Mouse (Mus musculus): Measurements from ENCODE around the gene Slc38a1. TPM values are rescaled to one million over a fixed set of nuclear protein-coding genes. Genes with fewer than 3 reads are reported as not detected.
A peak's percentile ranks its signal among the peaks of the same experiment; 100 is the strongest.

Gene Slc38a1
- 186 TPM in 1 of 2 replicates, not detected in the other for polyA plus RNA-seq (2012; ENCODE audit: insufficient read depth, insufficient read length, low replicate concordance, missing spikeins)

DNA sequence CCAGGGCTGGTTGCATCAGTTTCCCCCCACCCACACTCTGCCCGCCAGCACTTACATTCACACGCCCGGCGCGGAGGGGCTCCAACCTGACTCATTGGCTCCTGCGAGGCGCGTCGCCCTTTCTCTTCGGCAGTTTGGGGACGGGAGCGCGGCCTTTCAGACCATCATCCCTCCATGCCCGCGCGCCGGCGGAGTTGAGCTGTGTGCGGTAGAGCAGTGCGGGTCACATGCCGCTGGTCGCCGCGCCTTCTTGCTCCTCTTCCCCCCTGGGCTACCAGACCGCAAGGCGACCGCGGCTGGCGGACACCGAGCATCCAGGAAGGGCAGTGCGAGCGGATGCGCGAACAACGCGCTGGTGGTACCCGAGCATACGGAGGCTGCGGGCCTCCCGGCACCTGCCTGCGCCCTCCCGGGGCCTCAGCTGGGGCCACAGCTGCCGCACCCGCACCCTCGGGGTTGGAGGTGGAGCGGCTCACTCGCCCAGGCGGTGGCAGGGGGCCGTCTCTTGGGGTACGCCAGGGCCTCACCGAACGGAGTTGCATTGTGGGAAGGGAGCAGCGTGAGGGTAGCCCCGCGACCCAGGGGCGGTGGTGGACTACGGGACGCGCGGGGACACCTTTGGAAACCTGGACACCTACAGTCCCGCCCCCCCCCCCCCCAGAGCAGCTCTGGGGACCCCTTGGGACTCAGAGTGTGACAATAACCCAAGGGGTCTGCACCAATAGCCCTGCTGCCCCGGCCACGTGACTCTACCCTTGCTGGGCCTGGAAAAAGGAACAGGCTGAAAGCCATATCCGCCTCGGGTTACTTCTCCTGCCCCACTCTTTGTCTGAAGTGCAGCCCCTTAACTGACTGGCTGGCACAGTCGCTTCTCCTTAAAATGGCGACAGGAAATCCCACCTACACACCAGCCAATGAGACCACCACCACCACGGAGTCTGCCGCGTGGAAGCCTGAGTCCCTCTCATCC is at the start of gene Slc38a1:
TSS of gene Slc38a1 (minus strand) at position 478 of the 970 bp plus-strand sequence.
- Histone ChIP-seq H3K27ac (ENCODE audit: insufficient read depth, low read depth, low read length) (peak within 1 kb of the TSS; percentile 97), H3K4me3 (ENCODE audit: insufficient read depth, low read depth, low read length) (peak within 1 kb of the TSS; percentile 79), H3K4me1 (ENCODE audit: control insufficient read depth, insufficient read depth, low read length) (peaks cover 16% of the 10 kb centered on the region)
- no peak for TF ChIP-seq CTCF (IDR thresholded peaks at IDR 0.05; ENCODE audit: insufficient read depth, low read depth, low read length)
- no peak; the same call in none of the 2 replicates for TF ChIP-seq POLR2A (IDR thresholded peaks at IDR 0.05; ENCODE audit: insufficient read depth, low read depth, low read length)
- under 1% methylated on average over 69 of the region's 70 CpGs for WGBS

DNA sequence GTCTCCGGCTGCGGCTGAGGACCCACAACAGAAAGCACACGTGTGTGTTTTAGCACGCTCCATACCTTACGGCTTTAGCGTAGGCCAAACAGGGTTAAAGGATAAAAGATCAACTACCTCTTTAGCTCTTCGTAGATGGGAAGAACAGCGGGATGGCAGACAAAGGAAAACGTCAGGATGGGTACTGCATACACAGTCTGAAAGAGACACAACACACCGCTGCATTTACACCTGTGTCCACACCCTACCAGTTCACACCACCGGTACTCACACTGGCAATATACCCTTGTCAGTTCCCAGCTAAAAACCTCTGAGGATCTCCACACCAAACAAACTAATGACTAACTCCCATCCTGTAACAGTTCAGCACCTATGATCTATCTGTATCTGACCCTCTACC is 49.7 kb upstream of the Slc38a1 start:
- 86% methylated on average over 11 of the region's 11 CpGs for WGBS
- Histone ChIP-seq H3K27ac (ENCODE audit: insufficient read depth, low read depth, low read length) (no peak overlapping the region), H3K4me3 (ENCODE audit: insufficient read depth, low read depth, low read length) (no peak overlapping the region), H3K4me1 (ENCODE audit: control insufficient read depth, insufficient read depth, low read length) (peaks cover 6% of the 10 kb centered on the region; the same call in 1 of the 2 replicates)
- TF ChIP-seq CTCF (IDR thresholded peaks at IDR 0.05; ENCODE audit: insufficient read depth, low read depth, low read length) (no peak), POLR2A (IDR thresholded peaks at IDR 0.05; ENCODE audit: insufficient read depth, low read depth, low read length) (no peak)

DNA sequence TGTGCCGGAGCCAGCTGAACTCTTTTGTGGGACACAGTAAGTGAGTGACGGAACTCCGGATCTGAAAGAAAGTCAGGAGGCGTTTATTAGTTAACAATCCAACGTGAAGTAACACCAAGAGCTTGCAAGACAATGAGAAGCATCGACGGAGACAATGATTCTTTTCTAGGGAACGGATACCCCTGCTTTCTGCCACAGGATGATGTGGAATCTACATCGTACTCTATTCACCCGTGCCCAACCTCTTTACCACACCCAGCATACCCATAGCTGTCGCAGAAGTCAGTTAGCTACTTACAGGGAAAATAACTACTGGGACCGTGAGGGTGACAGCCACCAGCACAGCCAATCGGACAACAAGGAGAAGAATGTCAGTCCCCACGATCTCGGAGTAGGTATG is 48.7 kb upstream of the Slc38a1 start:
- Histone ChIP-seq H3K4me3 (ENCODE audit: insufficient read depth, low read depth, low read length) (no peak overlapping the region), H3K4me1 (ENCODE audit: control insufficient read depth, insufficient read depth, low read length) (peaks cover 6% of the 10 kb centered on the region; the same call in 1 of the 2 replicates), H3K27ac (ENCODE audit: insufficient read depth, low read depth, low read length) (no peak overlapping the region)
- TF ChIP-seq POLR2A (IDR thresholded peaks at IDR 0.05; ENCODE audit: insufficient read depth, low read depth, low read length), result no peak
- TF ChIP-seq CTCF (IDR thresholded peaks at IDR 0.05; ENCODE audit: insufficient read depth, low read depth, low read length), result no peak
- 85% methylated on average over 15 of the region's 15 CpGs for WGBS

DNA sequence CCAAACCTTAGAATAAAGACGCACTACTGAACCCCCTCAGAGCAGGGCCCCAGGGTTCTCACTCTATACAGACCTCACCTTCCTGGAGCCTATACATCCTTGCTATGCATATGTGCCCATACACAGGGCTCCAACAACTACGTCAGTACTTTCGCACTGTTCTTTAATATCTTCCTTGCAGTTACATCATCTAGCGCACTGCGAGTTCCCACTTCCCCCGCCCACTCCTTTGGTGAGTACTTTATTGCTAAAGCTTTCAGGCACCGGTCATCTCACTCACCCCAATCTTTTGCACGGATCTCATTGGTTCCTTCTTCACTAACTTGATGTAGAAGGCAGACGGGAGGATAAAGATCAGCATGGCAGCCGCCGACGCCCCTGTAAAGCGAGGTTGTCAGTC is 48.1 kb upstream of the Slc38a1 start:
- TF ChIP-seq CTCF (IDR thresholded peaks at IDR 0.05; ENCODE audit: insufficient read depth, low read depth, low read length) (no peak), POLR2A (IDR thresholded peaks at IDR 0.05; ENCODE audit: insufficient read depth, low read depth, low read length) (no peak)
- Histone ChIP-seq H3K4me1 (ENCODE audit: control insufficient read depth, insufficient read depth, low read length) (peaks cover 6% of the 10 kb centered on the region; the same call in 1 of the 2 replicates), H3K4me3 (ENCODE audit: insufficient read depth, low read depth, low read length) (no peak overlapping the region), H3K27ac (ENCODE audit: insufficient read depth, low read depth, low read length) (no peak overlapping the region)
- WGBS, result 79% methylated on average over 13 of the region's 13 CpGs

DNA sequence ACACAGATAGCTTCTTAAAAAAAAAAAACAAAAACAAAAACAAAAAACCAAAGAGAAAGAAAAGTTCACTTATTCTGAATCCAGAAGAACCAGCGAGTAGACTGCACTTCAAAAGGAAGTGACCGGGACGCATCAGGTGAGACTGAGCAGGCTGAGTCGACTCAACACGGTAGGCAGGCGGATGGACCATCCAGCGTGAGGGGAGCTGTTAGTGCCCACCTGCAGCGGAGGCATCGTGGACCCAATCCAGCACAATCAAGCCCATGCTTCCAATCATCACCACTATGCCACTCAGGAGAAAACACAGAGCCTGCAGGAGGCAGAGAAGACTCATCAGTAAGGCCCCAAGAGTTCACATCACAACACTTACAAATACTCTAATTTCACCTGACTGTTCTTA is 47.2 kb upstream of the Slc38a1 start:
- whole genome bisulfite sequencing, result 88% methylated on average over 9 of the region's 9 CpGs

DNA sequence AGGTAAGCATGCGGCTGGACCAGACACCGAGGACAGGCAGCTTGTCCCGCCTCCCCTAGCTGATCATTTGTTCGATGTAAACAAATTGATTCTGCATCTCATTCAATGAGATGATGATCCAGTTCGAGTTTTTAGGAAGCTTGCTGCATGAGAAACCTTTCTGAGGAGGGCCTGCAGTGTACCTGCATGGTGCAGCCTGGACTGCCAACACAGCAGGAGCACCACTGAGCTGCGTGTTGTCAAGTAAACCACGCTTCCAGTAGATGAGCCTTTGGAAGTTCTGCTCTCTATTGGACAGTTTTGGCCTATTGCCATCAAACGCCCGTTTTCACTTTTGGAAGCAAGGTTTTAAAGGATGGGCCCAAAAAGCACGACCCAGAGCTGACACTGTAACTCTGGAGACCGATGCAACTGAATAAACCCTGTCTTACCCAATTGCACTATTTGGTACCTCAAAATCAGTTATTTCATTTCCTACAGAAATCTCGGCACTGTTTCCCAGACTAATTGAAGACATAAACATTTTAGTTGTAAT is 46.1 kb upstream of the Slc38a1 start:
- TF ChIP-seq CTCF (IDR thresholded peaks at IDR 0.05; ENCODE audit: insufficient read depth, low read depth, low read length), result no peak
- no peak for TF ChIP-seq POLR2A (IDR thresholded peaks at IDR 0.05; ENCODE audit: insufficient read depth, low read depth, low read length)
- Histone ChIP-seq H3K27ac (ENCODE audit: insufficient read depth, low read depth, low read length) (no peak overlapping the region), H3K4me3 (ENCODE audit: insufficient read depth, low read depth, low read length) (no peak overlapping the region), H3K4me1 (ENCODE audit: control insufficient read depth, insufficient read depth, low read length) (peaks cover 10% of the 10 kb centered on the region)
- WGBS, result 67% methylated on average over 12 of the region's 12 CpGs

More for the DNA sequence above, 47.2 kb upstream of the Slc38a1 start:
- Histone ChIP-seq H3K4me1 (ENCODE audit: control insufficient read depth, insufficient read depth, low read length) (peaks cover 6% of the 10 kb centered on the region; the same call in 1 of the 2 replicates), H3K27ac (ENCODE audit: insufficient read depth, low read depth, low read length) (no peak overlapping the region), H3K4me3 (ENCODE audit: insufficient read depth, low read depth, low read length) (no peak overlapping the region)
- no peak for TF ChIP-seq CTCF (IDR thresholded peaks at IDR 0.05; ENCODE audit: insufficient read depth, low read depth, low read length)
- TF ChIP-seq POLR2A (IDR thresholded peaks at IDR 0.05; ENCODE audit: insufficient read depth, low read depth, low read length), result no peak

DNA sequence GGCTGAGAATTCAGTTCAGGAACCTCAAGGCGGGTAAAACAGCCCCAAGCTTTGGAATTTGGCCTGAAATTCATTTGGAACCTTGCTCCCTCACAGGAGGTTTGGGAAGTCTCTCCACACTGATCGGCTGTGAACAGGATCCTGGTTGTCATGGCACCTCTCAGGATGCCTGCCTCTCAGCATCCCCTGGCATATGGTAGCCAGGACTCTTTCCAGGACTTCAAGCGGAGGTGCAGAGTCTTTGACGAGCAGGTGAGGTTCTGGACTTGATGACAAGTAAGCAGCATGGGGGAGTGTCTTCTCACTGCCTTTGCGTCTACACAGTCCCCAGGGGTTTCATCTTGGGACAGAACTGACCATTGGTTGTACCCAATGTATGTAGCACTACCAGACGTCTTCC is 45.3 kb upstream of the Slc38a1 start:
- WGBS, result 81% methylated on average over 6 of the region's 6 CpGs
- H3K27ac ChIP-seq (ENCODE audit: insufficient read depth, low read depth, low read length), result no peak overlapping the region
- peaks cover 5% of the 10 kb centered on the region; the same call in 1 of the 2 replicates for H3K4me1 ChIP-seq (ENCODE audit: control insufficient read depth, insufficient read depth, low read length)
- no peak overlapping the region for H3K4me3 ChIP-seq (ENCODE audit: insufficient read depth, low read depth, low read length)
- TF ChIP-seq POLR2A (IDR thresholded peaks at IDR 0.05; ENCODE audit: insufficient read depth, low read depth, low read length), result no peak
- no peak for TF ChIP-seq CTCF (IDR thresholded peaks at IDR 0.05; ENCODE audit: insufficient read depth, low read depth, low read length)

DNA sequence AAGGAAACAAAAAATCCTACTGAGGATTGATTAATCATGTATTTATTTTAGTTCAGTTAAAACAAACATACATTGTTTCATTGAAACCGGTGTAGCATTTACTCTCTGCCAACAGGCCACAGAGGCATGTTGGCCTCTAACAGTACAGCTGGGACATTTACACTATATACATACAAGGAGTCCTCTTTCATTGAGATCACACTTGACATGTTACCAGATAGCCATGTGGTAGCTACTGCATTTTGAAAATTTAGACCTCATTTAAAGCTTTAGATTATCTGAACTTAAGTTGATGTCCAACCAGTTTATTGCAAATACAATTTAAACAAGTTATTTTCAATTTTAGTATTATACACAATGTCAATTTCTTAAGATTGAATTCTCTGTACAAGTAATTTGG is 44.7 kb upstream of the Slc38a1 start:
- Histone ChIP-seq H3K4me1 (ENCODE audit: control insufficient read depth, insufficient read depth, low read length) (peaks cover 5% of the 10 kb centered on the region; the same call in 1 of the 2 replicates), H3K4me3 (ENCODE audit: insufficient read depth, low read depth, low read length) (no peak overlapping the region), H3K27ac (ENCODE audit: insufficient read depth, low read depth, low read length) (no peak overlapping the region)
- no peak for TF ChIP-seq CTCF (IDR thresholded peaks at IDR 0.05; ENCODE audit: insufficient read depth, low read depth, low read length)
- no peak for TF ChIP-seq POLR2A (IDR thresholded peaks at IDR 0.05; ENCODE audit: insufficient read depth, low read depth, low read length)
- WGBS, result 30% methylated on average over 1 of the region's 1 CpGs

All from olfactory bulb, adult 2 months (tissue).